In genomic region chr4:150570793-150571192, GRCm38 (mm10) we compare ENCODE assay signal across 8 mouse cellular contexts.
DNase-seq lines count a peak whose midpoint lies in the region; ATAC-seq and TF ChIP-seq lines count a peak whose summit lies in the region.

No protein-coding gene starts in this region.

- DNase-seq in forebrain, embryonic 10.5 days (ENCODE audit: extremely low spot score, low spot score): no peak
- no peak for DNase-seq in forebrain, embryonic 11.5 days (ENCODE audit: low spot score)
- peak; percentile 44 for DNase-seq in A20 (ENCODE audit: low read depth, low spot score)
- no peak for DNase-seq in forebrain, postnatal 0 days
- DNase-seq in liver, embryonic 14.5 days (ENCODE audit: low read depth in 3 of 3, low spot score in 3 of 3): no peak
- DNase-seq in right cerebral cortex, adult 2 months (ENCODE audit: low spot score in 2 of 2): no peak
- no peak for DNase-seq in cerebellum, postnatal 36 days
- DNase-seq in thymus, postnatal 0 days (ENCODE audit: low spot score): no peak

- peaks cover 38% of the 10 kb centered on the region for H3K36me3 ChIP-seq in forebrain, embryonic 10.5 days (replicated peaks)
- H3K36me3 ChIP-seq in forebrain, embryonic 11.5 days (ENCODE audit: control insufficient read depth, insufficient read depth, low read length): no peaks in the 10 kb centered on the region
- H3K36me3 ChIP-seq in forebrain, postnatal 0 days (ENCODE audit: insufficient read depth): no peaks in the 10 kb centered on the region
- H3K36me3 ChIP-seq in liver, embryonic 14.5 days (replicated peaks; ENCODE audit: control insufficient read depth, insufficient read depth, low read depth): no peaks in the 10 kb centered on the region; the same call in 1 of the 2 replicates

- ATAC-seq in forebrain, embryonic 11.5 days (replicated peaks; ENCODE audit: low FRiP score): no peak
- ATAC-seq in forebrain, postnatal 0 days: no peak
- ATAC-seq in liver, embryonic 14.5 days (ENCODE audit: insufficient read depth): no peak

- peak overlapping the region; percentile 63 for H3K4me3 ChIP-seq in forebrain, embryonic 10.5 days
- H3K4me3 ChIP-seq in forebrain, embryonic 11.5 days (ENCODE audit: low read depth, low read length): no peak overlapping the region
- H3K4me3 ChIP-seq in forebrain, postnatal 0 days (ENCODE audit: low read depth, low read length): 0 out of 2 replicates have a peak overlapping the region, but pooled peaks have one; percentile 73
- H3K4me3 ChIP-seq in liver, embryonic 14.5 days (ENCODE audit: insufficient read depth in 1 of 2, low read depth in 2 of 2, low read length in 2 of 2): peak overlapping the region; percentile 4 to 94; a peak in 2 of 4 replicates

- 55% methylated on average over 2 of the region's 2 CpGs for WGBS in forebrain, embryonic 10.5 days
- WGBS in forebrain, embryonic 11.5 days: 58% methylated on average over 2 of the region's 2 CpGs
- WGBS in forebrain, postnatal 0 days: 69% methylated on average over 2 of the region's 2 CpGs
- WGBS in liver, embryonic 14.5 days (ENCODE audit: insufficient replicate concordance): 47% methylated on average over 2 of the region's 2 CpGs

- no peak for TF ChIP-seq CTCF in forebrain, postnatal 0 days (IDR thresholded peaks at IDR 0.05; ENCODE audit: low read depth)
- no peak for TF ChIP-seq CTCF in liver, embryonic 14.5 days (IDR thresholded peaks at IDR 0.05; ENCODE audit: low read depth)

- no peak overlapping the region for H3K27ac ChIP-seq in forebrain, embryonic 10.5 days
- H3K27ac ChIP-seq in forebrain, embryonic 11.5 days (ENCODE audit: low read depth, low read length): no peak overlapping the region
- no peak overlapping the region for H3K27ac ChIP-seq in forebrain, postnatal 0 days (ENCODE audit: low read depth, low read length)
- no peak overlapping the region for H3K27ac ChIP-seq in liver, embryonic 14.5 days

- peaks cover 42% of the 10 kb centered on the region for H3K4me1 ChIP-seq in forebrain, embryonic 10.5 days
- peaks cover 15% of the 10 kb centered on the region for H3K4me1 ChIP-seq in forebrain, embryonic 11.5 days (replicated peaks; ENCODE audit: control insufficient read depth, insufficient read depth, low read length)
- 0 out of 2 replicates have a peak, but pooled peaks cover 7% of the 10 kb centered on the region for H3K4me1 ChIP-seq in forebrain, postnatal 0 days (ENCODE audit: insufficient read depth)
- peaks cover 13 to 27% of the 10 kb centered on the region in 2 experiments for H3K4me1 ChIP-seq in liver, embryonic 14.5 days (replicated peaks; ENCODE audit: control insufficient read depth in 2 of 2, insufficient read depth in 2 of 2, low read length in 1 of 2)

- TF ChIP-seq EP300 in liver, embryonic 14.5 days (IDR thresholded peaks at IDR 0.05; ENCODE audit: low read depth): no peak

- H3K4me2 ChIP-seq in forebrain, embryonic 11.5 days (ENCODE audit: low read depth, low read length, severe bottlenecking): no peak overlapping the region
- H3K4me2 ChIP-seq in forebrain, postnatal 0 days (ENCODE audit: low read depth): peak overlapping the region; percentile 89; the same call in 1 of the 2 replicates
- H3K4me2 ChIP-seq in liver, embryonic 14.5 days (ENCODE audit: low read depth): peak overlapping the region; percentile 93

- H3K27me3 ChIP-seq in forebrain, embryonic 10.5 days (ENCODE audit: poor library complexity, severe bottlenecking): no peaks in the 10 kb centered on the region
- no peaks in the 10 kb centered on the region for H3K27me3 ChIP-seq in forebrain, embryonic 11.5 days (ENCODE audit: control insufficient read depth, insufficient read depth, low read length)
- no peaks in the 10 kb centered on the region for H3K27me3 ChIP-seq in forebrain, postnatal 0 days (ENCODE audit: insufficient read depth, low read length)
- no peaks in the 10 kb centered on the region for H3K27me3 ChIP-seq in liver, embryonic 14.5 days (ENCODE audit: control insufficient read depth, insufficient read depth, low read length)

- H3K9ac ChIP-seq in forebrain, embryonic 11.5 days (ENCODE audit: low read length): no peak overlapping the region
- H3K9ac ChIP-seq in forebrain, postnatal 0 days: no peak overlapping the region
- no peak overlapping the region for H3K9ac ChIP-seq in liver, embryonic 14.5 days (replicated peaks)

- H3K9me3 ChIP-seq in forebrain, embryonic 10.5 days: no peaks in the 10 kb centered on the region
- H3K9me3 ChIP-seq in forebrain, embryonic 11.5 days (ENCODE audit: control insufficient read depth, low read length): no peaks in the 10 kb centered on the region
- H3K9me3 ChIP-seq in forebrain, postnatal 0 days (ENCODE audit: low read length): no peaks in the 10 kb centered on the region
- no peaks in the 10 kb centered on the region for H3K9me3 ChIP-seq in liver, embryonic 14.5 days (ENCODE audit: control insufficient read depth, low read length)
